Mouse (Mus musculus) forebrain, postnatal 0 days (tissue): ENCODE data around the gene Uqcrc1. TPM values are rescaled to one million over a fixed set of nuclear protein-coding genes. Genes with fewer than 3 reads are reported as not detected.
A peak's percentile ranks its signal among the peaks of the same experiment; 100 is the strongest.

Experiments
- ATAC-seq: fragments of 200-750 bp; cut with Nextera tagmentation; 2 replicates; pipeline ENCODE4 v1.8.0; 2017; ENCODE audit warnings: mild to moderate bottlenecking, moderate library complexity
- DNase-seq: peaks from one replicate; pipeline ENCODE4 v3.0.0-alpha.2; 2015
- H3K27ac ChIP-seq: fragments of 300-500 bp; sonication (generic); 2 replicates; pipeline ENCODE4 v1.5.1; 2014; ENCODE audit warnings: low read depth, mild to moderate bottlenecking, antibody characterized with exemption, low read length, moderate library complexity, mixed read lengths
- H3K27me3 ChIP-seq: fragments of 300-500 bp; sonication (generic); 2 replicates; pipeline ENCODE4 v1.6.1; 2014; ENCODE audit warnings: mild to moderate bottlenecking, low read length, mixed read lengths; ENCODE audit not compliant: insufficient read depth
- H3K36me3 ChIP-seq: fragments of 300-500 bp; sonication (generic); 2 replicates; pipeline ENCODE4 v1.6.1; 2014; ENCODE audit warnings: mild to moderate bottlenecking, moderate library complexity; ENCODE audit not compliant: insufficient read depth
- H3K4me1 ChIP-seq: fragments of 300-500 bp; sonication (generic); 2 replicates; pipeline ENCODE4 v1.6.1; 2014; ENCODE audit warnings: antibody characterized with exemption; ENCODE audit not compliant: insufficient read depth
- H3K4me2 ChIP-seq: fragments of 300-500 bp; sonication (generic); 2 replicates; pipeline ENCODE4 v1.6.1; 2014; ENCODE audit warnings: low read depth, mild to moderate bottlenecking, moderate library complexity
- H3K4me3 ChIP-seq: fragments of 300-500 bp; sonication (generic); 2 replicates; pipeline ENCODE4 v1.5.1; 2014; ENCODE audit warnings: low read depth, low read length, mixed read lengths
- H3K9ac ChIP-seq: fragments of 300-500 bp; sonication (generic); 2 replicates; pipeline ENCODE4 v1.6.1; 2014; ENCODE audit warnings: mild to moderate bottlenecking
- H3K9me3 ChIP-seq: fragments of 300-500 bp; sonication (generic); 2 replicates; pipeline ENCODE4 v1.6.1; 2016; ENCODE audit warnings: low read length
- CTCF ChIP-seq: sonication (generic); IDR thresholded peaks from 2 replicates; pipeline ENCODE4 v1.5.1; 2016; ENCODE audit warnings: antibody characterized with exemption, control low read depth, low read depth
- WGBS: fragments of 180-500 bp; shearing (Covaris S2); extraction: QIAGEN DNeasy Blood & Tissue Kit; methylation state at CpG from one replicate; pipeline ENCODE4 v1.1.7; 2014; 5-methylcytosine and 5-hydroxymethylcytosine counted together
- polyA plus RNA-seq: library from polyadenylated mRNA; unstranded; fragments of >200 nt; fragmentation: Nextera tagmentation; extraction: Ambion mirVana; gene quantifications from 2 replicates; pipeline ENCODE4 v1.2.1, GENCODE M21; 2015
- total RNA-seq: library from RNA; depleted of rRNA; stranded (reverse); fragments of >200 nt; gene quantifications from 2 replicates; pipeline ENCODE4 v1.2.3, GENCODE M21; 2014

The Uqcrc1 gene
- total and polyA plus RNA-seq, 2 experiments from 2014 or later: 327 to 482 TPM

DNA sequence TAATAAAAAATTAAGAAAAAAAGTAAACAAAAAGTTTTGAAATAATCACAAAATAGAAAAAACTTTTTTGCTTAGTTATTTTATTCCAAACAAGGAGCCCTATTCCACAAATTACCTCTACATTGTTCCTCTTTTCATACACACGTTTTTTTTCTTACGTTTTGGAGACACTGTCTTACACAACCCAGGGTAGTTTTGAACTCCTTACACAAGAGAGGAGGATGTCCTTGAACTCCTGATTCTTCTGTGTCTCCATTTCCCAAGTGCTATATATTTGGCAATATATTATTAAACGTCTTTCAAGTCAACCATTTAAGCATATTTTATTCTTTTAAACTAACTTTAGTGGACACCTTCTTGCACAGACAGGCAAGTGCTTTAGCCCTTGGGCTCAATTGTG lies 442 bp upstream of the Uqcrc1 start:
- TF ChIP-seq CTCF: no peak
- no peak overlapping the region for H3K4me3 ChIP-seq
- DNase-seq (no peak), ATAC-seq (no peak)
- H3K9me3 ChIP-seq: no peaks in the 10 kb centered on the region
- no peak overlapping the region for H3K9ac ChIP-seq
- peaks cover 18% of the 10 kb centered on the region; the same call in 1 of the 2 replicates for H3K36me3 ChIP-seq
- H3K27ac ChIP-seq: no peak overlapping the region
- H3K4me1 ChIP-seq: 0 out of 2 replicates have a peak, but pooled peaks cover 5% of the 10 kb centered on the region
- H3K4me2 ChIP-seq: peak overlapping the region; percentile 32; the same call in 1 of the 2 replicates
- no peaks in the 10 kb centered on the region for H3K27me3 ChIP-seq
- 23% methylated on average over 3 of the region's 3 CpGs for WGBS

GRCm38 (mm10) chr9:108945111-108945510 lies 8.7 kb downstream of the Uqcrc1 start:
- no peak for TF ChIP-seq CTCF
- WGBS: 83% methylated on average over 9 of the region's 9 CpGs
- H3K9ac ChIP-seq: no peak overlapping the region
- ATAC-seq (0 out of 2 replicates have a peak, but pooled peaks have one; percentile 20), DNase-seq (no peak)
- no peaks in the 10 kb centered on the region for H3K9me3 ChIP-seq
- peaks cover 81% of the 10 kb centered on the region for H3K36me3 ChIP-seq
- no peaks in the 10 kb centered on the region for H3K27me3 ChIP-seq
- no peak overlapping the region for H3K4me2 ChIP-seq
- no peaks in the 10 kb centered on the region for H3K4me1 ChIP-seq
- no peak overlapping the region for H3K4me3 ChIP-seq
- H3K27ac ChIP-seq: no peak overlapping the region

DNA sequence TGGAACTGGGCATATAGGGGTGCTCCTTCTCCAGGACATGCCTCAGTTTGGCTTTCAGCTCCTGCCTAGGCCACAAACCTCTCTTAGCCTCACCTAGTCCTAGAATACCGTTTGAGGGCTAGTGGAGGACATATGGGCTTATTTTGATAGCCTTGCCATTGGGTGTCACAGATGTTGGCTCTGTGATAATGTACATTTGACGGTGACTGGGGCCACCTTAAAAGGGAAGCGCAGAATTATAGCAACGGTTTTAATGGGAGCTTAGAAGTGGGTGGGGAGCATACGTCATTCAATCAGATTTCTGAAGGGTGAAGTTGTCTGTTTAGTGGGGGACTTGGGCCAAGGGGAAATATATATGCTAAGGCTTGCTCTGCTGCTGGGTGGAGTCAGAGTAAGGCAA lies 9.2 kb downstream of the Uqcrc1 start:
- DNase-seq (no peak), ATAC-seq (no peak)
- Histone ChIP-seq H3K9me3 (no peaks in the 10 kb centered on the region), H3K4me1 (no peaks in the 10 kb centered on the region), H3K4me3 (no peak overlapping the region), H3K4me2 (no peak overlapping the region), H3K27me3 (no peaks in the 10 kb centered on the region), H3K27ac (no peak overlapping the region), H3K9ac (no peak overlapping the region), H3K36me3 (peaks cover 86% of the 10 kb centered on the region)
- TF ChIP-seq CTCF: no peak
- 90% methylated on average over 5 of the region's 5 CpGs for WGBS

DNA sequence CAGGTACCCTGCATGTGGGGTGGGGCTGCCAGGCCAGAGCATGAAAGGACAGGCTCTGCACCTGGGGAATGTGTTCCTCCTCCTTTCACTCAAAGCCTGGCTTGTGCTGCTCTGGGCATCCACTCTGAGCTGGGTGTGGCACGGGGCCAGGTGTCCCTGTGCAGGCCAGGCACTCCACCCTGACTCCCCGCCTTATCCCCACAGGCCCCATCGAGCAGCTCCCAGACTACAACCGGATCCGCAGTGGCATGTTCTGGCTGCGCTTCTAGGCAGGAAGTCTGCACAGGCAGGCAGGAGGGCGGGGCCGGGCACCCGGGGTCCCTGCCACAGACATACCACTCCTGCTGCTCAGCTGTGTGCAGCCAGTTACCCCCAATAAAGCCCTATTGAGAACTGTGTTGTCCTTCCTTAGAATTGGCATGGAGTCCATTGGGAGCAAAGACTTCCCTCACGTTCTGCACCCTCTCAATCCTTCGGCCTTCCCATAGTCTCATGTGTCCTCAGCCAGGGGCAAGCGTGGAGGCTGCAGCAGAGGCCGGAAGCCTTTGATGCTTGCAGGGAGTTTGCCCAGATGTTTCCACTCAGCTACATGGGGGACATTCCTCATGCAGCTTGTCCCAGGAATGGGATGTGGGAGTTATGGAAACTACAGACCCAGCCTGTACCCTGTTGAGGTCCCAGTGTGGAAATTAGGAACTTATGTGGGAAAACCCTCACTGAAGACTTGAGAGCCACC lies 13.0 kb downstream of the Uqcrc1 start:
- no peak overlapping the region for H3K4me3 ChIP-seq
- ATAC-seq (peak; percentile 34; the same call in 1 of the 2 replicates), DNase-seq (no peak)
- no peaks in the 10 kb centered on the region for H3K27me3 ChIP-seq
- H3K4me2 ChIP-seq: no peak overlapping the region
- WGBS: 92% methylated on average over 13 of the region's 13 CpGs
- H3K9ac ChIP-seq: no peak overlapping the region
- H3K36me3 ChIP-seq: peaks cover 60% of the 10 kb centered on the region
- H3K4me1 ChIP-seq: no peaks in the 10 kb centered on the region
- TF ChIP-seq CTCF: no peak
- peak overlapping the region; percentile 21; the same call in 1 of the 2 replicates for H3K27ac ChIP-seq
- no peaks in the 10 kb centered on the region for H3K9me3 ChIP-seq

DNA sequence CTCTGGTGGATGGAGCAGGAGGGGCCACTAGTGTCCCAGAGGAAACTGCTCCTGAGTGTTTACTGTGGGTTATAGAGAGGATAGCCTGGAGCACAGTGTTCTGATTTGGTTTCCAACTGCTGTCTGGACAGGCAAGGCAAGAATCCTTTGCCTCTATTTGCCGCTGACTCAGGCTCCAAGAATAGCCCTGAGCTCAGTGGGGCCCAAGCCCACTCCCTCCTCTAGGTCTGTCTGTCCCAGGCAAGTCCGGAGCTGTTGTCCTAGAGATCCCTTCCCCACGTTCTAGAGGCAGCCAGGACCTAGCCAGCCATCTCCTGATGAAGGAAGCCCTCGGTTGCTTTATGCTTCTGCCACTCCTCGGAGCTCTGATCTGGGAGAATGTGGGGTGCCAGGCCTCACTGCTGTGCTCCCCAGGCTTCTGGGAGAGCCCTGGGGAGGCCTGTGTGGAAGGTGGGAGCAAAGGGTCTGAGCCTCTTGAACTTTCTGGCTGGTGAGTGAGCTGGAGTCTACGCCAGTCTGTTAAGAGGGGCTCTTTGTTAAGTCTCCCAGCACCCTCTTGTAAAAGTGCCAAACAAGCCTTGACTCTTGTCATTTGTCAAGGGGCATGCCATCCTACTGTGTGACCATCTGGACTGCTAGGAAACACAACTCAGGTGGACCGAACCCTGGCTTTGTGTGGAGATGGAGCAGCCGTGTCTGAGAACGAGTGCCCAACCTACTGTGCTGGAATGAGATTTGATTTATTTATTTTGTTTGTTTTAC lies 13.7 kb downstream of the Uqcrc1 start:
- no peak overlapping the region for H3K4me3 ChIP-seq
- H3K27ac ChIP-seq: no peak overlapping the region
- no peaks in the 10 kb centered on the region for H3K4me1 ChIP-seq
- no peaks in the 10 kb centered on the region for H3K27me3 ChIP-seq
- H3K9ac ChIP-seq: no peak overlapping the region
- no peak overlapping the region for H3K4me2 ChIP-seq
- TF ChIP-seq CTCF: no peak
- H3K9me3 ChIP-seq: no peaks in the 10 kb centered on the region
- DNase-seq (no peak), ATAC-seq (0 out of 2 replicates have a peak, but pooled peaks have one; percentile 5)
- WGBS: 90% methylated on average over 9 of the region's 9 CpGs
- peaks cover 52% of the 10 kb centered on the region for H3K36me3 ChIP-seq

DNA sequence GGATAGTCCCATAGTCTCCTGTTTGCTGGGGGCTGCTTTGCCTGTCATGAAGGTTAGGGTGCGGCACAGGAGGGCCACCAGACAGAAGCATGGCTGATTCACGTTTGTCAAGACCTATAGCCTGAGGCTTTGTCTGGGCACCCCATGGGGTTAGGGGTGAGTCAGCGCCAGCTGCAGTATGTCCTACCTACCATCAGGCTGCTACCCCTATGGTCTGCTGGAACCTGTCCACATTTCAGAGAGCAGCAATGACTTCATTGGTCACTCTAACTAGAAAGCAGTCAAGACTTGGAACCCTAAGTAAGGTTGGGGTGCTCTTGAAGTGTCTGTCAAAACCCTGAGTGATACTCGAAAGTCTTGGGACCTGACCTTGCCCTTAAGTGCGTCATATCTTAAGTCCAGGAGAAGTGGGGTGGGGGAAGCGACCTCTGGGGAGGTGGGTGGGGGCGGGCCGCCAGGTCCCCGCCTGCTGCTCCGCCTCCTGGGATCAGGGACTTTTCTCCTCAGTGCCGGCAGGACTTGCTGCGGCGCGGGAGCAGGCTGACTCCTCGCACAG lies 16.7 kb downstream of the Uqcrc1 start, which contains the start of gene Col7a1:
TSS of gene Col7a1 (plus strand) at position 506 of the 556 bp plus-strand sequence.
- no peak for TF ChIP-seq CTCF
- WGBS: 13% methylated on average over 15 of the region's 15 CpGs
- H3K36me3 ChIP-seq: peaks cover 25% of the 10 kb centered on the region
- H3K4me1 ChIP-seq: no peaks in the 10 kb centered on the region
- ATAC-seq (no peak), DNase-seq (no peak)
- no peaks in the 10 kb centered on the region for H3K27me3 ChIP-seq
- H3K9ac ChIP-seq: no peak within 1 kb of the TSS
- no peaks in the 10 kb centered on the region for H3K9me3 ChIP-seq
- no peak within 1 kb of the TSS for H3K4me2 ChIP-seq
- no peak within 1 kb of the TSS for H3K4me3 ChIP-seq
- no peak within 1 kb of the TSS for H3K27ac ChIP-seq
